Mouse (Mus musculus): Measurements from ENCODE around the gene Gm5089.

- TF ChIP-seq CTCF (IDR thresholded peaks at IDR 0.05; ENCODE audit: control insufficient read depth, insufficient read depth, insufficient replicate concordance, low read depth, low read length) (no peak), POLR2A (IDR thresholded peaks at IDR 0.05; ENCODE audit: control insufficient read depth, low read depth, low read length) (no peak)
These were observed 11.1 kb upstream of the Gm5089 start for GRCm38 (mm10) chr14:122461966-122462365.
